Mouse (Mus musculus) megakaryocyte, adult 5-6 weeks (primary cell): ENCODE data around the gene Galnt7. TPM values are rescaled to one million over a fixed set of nuclear protein-coding genes. Genes with fewer than 3 reads are reported as not detected.
A peak's percentile ranks its signal among the peaks of the same experiment; 100 is the strongest.

Experiments
- ATAC-seq: 2 replicates; pipeline ENCODE4 v1.8.0; 2016; ENCODE audit warnings: mild to moderate bottlenecking, inconsistent platforms; ENCODE audit not compliant: poor library complexity, severe bottlenecking
- total RNA-seq, 2 experiments: library from RNA; stranded (forward) in 1 of 2; stranded (reverse) in 1 of 2; fragments of 153-499, 151-499 nt in 1 of 2; fragments of 221-1000, 200-1000 nt in 1 of 2; gene quantifications; 2 replicates each; pipeline versions ENCODE4 v1.2.3 to v1.2.4; 2015 to 2017

The Galnt7 gene
- total RNA-seq, 2 experiments from 2014 or later, result 13.0 to 16.4 TPM

- ATAC-seq, result no peak
Observed at GRCm38 (mm10) chr8:57585831-57586230, 67.0 kb downstream of the Galnt7 start.

GRCm38 (mm10) chr8:57585128-57585442 is 67.7 kb downstream of the Galnt7 start:
- no peak for ATAC-seq

GRCm38 (mm10) chr8:57584416-57585127 is 68.3 kb downstream of the Galnt7 start:
- no peak for ATAC-seq

- peak; percentile 33 for ATAC-seq
Observed at GRCm38 (mm10) chr8:57579845-57580244, 73.0 kb downstream of the Galnt7 start.

- ATAC-seq, result no peak
Observed at GRCm38 (mm10) chr8:57577301-57577700, 75.5 kb downstream of the Galnt7 start.

- ATAC-seq, result peak; percentile 91
Observed at GRCm38 (mm10) chr8:57576238-57576637, 76.6 kb downstream of the Galnt7 start.

- ATAC-seq, result no peak
Observed at GRCm38 (mm10) chr8:57575336-57575735, 77.5 kb downstream of the Galnt7 start.

GRCm38 (mm10) chr8:57574398-57574797 is 78.4 kb downstream of the Galnt7 start:
- ATAC-seq, result peak; percentile 85

GRCm38 (mm10) chr8:57573844-57574243 is 79.0 kb downstream of the Galnt7 start:
- no peak for ATAC-seq

- ATAC-seq, result no peak
Observed at GRCm38 (mm10) chr8:57569886-57570285, 82.9 kb downstream of the Galnt7 start.

GRCm38 (mm10) chr8:57569400-57569795 is 83.4 kb downstream of the Galnt7 start:
- no peak for ATAC-seq

- no peak for ATAC-seq
Observed at GRCm38 (mm10) chr8:57568633-57569399, 84.0 kb downstream of the Galnt7 start.

GRCm38 (mm10) chr8:57567998-57568397 is 84.8 kb downstream of the Galnt7 start:
- ATAC-seq, result no peak

- no peak for ATAC-seq
Observed at GRCm38 (mm10) chr8:57565039-57565438, 87.8 kb downstream of the Galnt7 start.

- no peak for ATAC-seq
Observed at GRCm38 (mm10) chr8:57563726-57564125, 89.1 kb downstream of the Galnt7 start.

GRCm38 (mm10) chr8:57562741-57563140 is 90.1 kb downstream of the Galnt7 start:
- ATAC-seq, result no peak

GRCm38 (mm10) chr8:57560926-57561325 is 91.9 kb downstream of the Galnt7 start:
- ATAC-seq, result no peak

- no peak for ATAC-seq
Observed at GRCm38 (mm10) chr8:57552102-57553032, 100.5 kb downstream of the Galnt7 start.

GRCm38 (mm10) chr8:57547581-57547980 is 105.3 kb downstream of the Galnt7 start:
- ATAC-seq, result no peak

GRCm38 (mm10) chr8:57546834-57547233 is 106.0 kb downstream of the Galnt7 start:
- ATAC-seq, result no peak

GRCm38 (mm10) chr8:57546401-57546800 is 106.4 kb downstream of the Galnt7 start:
- ATAC-seq, result no peak
